Mouse (Mus musculus): ENCODE measurements around the gene Cul7. TPM values are rescaled to one million over a fixed set of nuclear protein-coding genes. Genes with fewer than 3 reads are reported as not detected.

Gene Cul7
- polyA plus RNA-seq, 1 experiment from 2014 or later = 62.2 TPM

DNA sequence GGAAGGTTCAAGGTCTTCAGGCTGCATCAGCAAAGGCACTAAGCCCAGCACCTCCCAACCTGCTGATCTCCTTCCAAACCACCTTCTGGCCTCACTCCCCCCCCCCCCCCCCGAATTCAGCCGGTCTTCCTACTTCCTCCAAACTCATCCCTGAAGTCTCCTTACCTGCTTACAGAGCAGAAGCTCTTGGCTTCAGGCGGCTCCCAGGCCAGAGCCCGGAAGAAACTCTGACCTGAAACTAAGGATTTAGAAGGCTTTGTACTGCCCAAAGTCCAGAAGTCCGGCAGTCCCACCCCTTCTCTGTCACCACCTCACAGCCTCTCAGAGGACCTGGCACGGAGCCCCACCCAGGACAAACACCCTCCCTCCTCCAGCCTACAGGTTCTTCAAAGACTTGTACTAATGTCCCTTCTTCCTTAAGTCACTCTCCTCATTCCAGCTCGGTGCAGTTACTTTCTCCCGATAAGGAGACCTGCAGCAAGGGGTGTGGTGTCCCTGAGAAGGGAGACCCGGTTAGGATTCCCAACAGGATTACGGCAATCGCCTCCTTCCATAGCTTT is 5.1 kb upstream of the Cul7 start:
- 9% methylated on average over 11 of the region's 11 CpGs for WGBS
- Histone ChIP-seq H3K9me3 (ENCODE audit: low read length) (no peaks in the 10 kb centered on the region), H3K27me3 (ENCODE audit: insufficient read depth, low read length) (no peaks in the 10 kb centered on the region), H3K4me3 (ENCODE audit: low read length) (peak overlapping the region; percentile 96), H3K27ac (ENCODE audit: low read length) (peak overlapping the region; percentile 81), H3K36me3 (ENCODE audit: insufficient read depth, low read length) (peaks cover 19% of the 10 kb centered on the region; the same call in 1 of the 2 replicates), H3K4me1 (ENCODE audit: insufficient read depth, low read length) (peaks cover 30% of the 10 kb centered on the region), H3K4me2 (replicated peaks; ENCODE audit: low read depth, low read length) (peak overlapping the region; percentile 98), H3K9ac (replicated peaks; ENCODE audit: low read length) (peak overlapping the region; percentile 83)
- ATAC-seq (ENCODE audit: low FRiP score, low TSS enrichment) = peak; percentile 35

DNA sequence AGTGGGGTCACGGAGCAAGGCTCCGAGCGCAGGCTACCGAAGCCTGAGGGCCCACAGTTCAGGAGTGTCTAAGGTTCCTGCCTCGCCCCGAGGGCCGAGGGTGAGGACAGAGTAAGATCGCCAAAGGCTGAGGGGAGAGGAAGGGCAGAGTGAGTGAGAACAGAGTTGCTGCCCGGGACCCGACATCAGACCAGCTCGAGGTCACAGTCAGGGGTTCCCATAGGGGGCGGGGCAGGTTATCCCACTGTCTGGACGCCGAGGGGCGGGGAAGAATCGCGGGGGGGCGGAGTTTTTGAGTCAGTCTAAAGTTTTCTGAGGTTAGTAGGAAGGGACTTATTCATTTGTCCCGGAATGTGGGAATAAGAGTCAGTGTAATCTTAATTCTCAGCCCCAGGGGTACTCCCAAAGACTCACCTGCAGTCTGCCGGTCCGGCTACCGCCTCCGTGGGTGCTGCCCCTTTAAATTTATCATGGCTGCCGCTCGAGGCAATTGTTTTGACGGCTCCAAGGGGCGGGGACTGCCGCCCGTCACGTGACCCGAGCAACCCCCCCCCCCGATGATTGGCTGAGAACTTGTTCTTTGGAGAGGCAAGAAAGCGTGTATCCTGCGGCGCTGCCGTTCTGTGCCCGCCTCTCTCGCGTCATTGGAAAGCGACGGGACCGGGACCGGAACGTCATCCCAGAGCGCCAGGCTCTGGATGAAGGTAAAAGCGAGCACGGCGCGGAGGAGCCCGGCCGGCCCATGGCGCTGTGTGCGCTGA is 4.4 kb upstream of the Cul7 start, which contains the start of the genes Klc4 and Mrpl2:
TSS of gene Klc4 (minus strand) at position 462 of the 761 bp plus-strand sequence.
TSS of gene Mrpl2 (plus strand) at position 669 of the 761 bp plus-strand sequence.
- H3K27me3 ChIP-seq (ENCODE audit: insufficient read depth, low read length) = no peaks in the 10 kb centered on the region
- peak within 1 kb of the TSS; percentile 98 for H3K4me2 ChIP-seq (replicated peaks; ENCODE audit: low read depth, low read length)
- peak; percentile 57 for ATAC-seq (ENCODE audit: low FRiP score, low TSS enrichment)
- H3K36me3 ChIP-seq (ENCODE audit: insufficient read depth, low read length) = peaks cover 19% of the 10 kb centered on the region; the same call in 1 of the 2 replicates
- peak within 1 kb of the TSS; percentile 89 for H3K9ac ChIP-seq (replicated peaks; ENCODE audit: low read length)
- H3K27ac ChIP-seq (ENCODE audit: low read length) = peak within 1 kb of the TSS; percentile 88
- no peaks in the 10 kb centered on the region for H3K9me3 ChIP-seq (ENCODE audit: low read length)
- peak within 1 kb of the TSS; percentile 96 for H3K4me3 ChIP-seq (ENCODE audit: low read length)
- WGBS = under 1% methylated on average over 53 of the region's 53 CpGs
- peaks cover 31% of the 10 kb centered on the region for H3K4me1 ChIP-seq (ENCODE audit: insufficient read depth, low read length)

DNA sequence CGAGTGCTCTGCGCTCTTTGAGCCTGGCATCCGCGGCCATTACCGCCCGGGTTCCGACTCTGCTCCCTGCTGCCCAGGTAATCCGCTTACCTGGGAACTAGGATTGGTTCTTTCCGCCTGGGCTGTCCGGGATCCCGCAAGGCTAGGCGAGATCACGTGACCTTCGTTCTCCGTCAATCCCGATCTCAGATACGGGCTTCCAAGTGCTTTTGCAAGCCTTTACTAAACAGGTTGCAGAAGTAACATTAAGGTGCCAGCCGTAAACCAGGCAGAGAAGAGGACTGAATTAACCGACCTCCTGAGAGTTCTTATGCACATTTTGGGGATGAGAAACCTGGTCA is 3.8 kb upstream of the Cul7 start:
- peak overlapping the region; percentile 96 for H3K4me3 ChIP-seq (ENCODE audit: low read length)
- peak overlapping the region; percentile 88 for H3K4me2 ChIP-seq (replicated peaks; ENCODE audit: low read depth, low read length)
- peaks cover 19% of the 10 kb centered on the region; the same call in 1 of the 2 replicates for H3K36me3 ChIP-seq (ENCODE audit: insufficient read depth, low read length)
- 0% methylated on average over 19 of the region's 19 CpGs for WGBS
- H3K27ac ChIP-seq (ENCODE audit: low read length) = peak overlapping the region; percentile 88
- H3K27me3 ChIP-seq (ENCODE audit: insufficient read depth, low read length) = no peaks in the 10 kb centered on the region
- H3K9me3 ChIP-seq (ENCODE audit: low read length) = no peaks in the 10 kb centered on the region
- ATAC-seq (ENCODE audit: low FRiP score, low TSS enrichment) = no peak; the same call in 1 of the 2 replicates
- peak overlapping the region; percentile 89 for H3K9ac ChIP-seq (replicated peaks; ENCODE audit: low read length)
- H3K4me1 ChIP-seq (ENCODE audit: insufficient read depth, low read length) = peaks cover 36% of the 10 kb centered on the region

DNA sequence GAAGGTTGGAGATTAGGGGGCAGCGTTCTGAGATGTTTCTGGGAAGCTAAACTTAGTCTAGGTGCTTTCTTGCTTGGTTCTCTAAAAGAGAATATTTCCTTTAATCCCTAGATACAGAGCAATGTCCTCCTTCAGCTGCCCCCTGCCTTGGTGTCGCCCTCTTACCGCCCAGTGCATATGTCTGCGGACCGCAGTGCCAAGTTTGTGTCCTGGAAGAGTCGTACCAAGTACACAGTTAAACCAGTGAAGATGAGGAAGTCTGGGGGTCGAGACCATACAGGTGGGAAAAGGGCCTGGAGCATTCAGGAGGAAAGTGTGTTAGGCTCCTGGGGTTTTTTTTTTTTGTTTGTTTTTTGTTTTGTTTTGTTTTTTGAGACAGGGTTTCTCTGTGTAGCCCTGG is 2.9 kb upstream of the Cul7 start:
- Histone ChIP-seq H3K27ac (ENCODE audit: low read length) (no peak overlapping the region), H3K4me1 (ENCODE audit: insufficient read depth, low read length) (peaks cover 46% of the 10 kb centered on the region), H3K9ac (replicated peaks; ENCODE audit: low read length) (no peak overlapping the region), H3K36me3 (ENCODE audit: insufficient read depth, low read length) (peaks cover 12% of the 10 kb centered on the region; the same call in 1 of the 2 replicates), H3K9me3 (ENCODE audit: low read length) (no peaks in the 10 kb centered on the region), H3K4me3 (ENCODE audit: low read length) (no peak overlapping the region), H3K4me2 (replicated peaks; ENCODE audit: low read depth, low read length) (no peak overlapping the region), H3K27me3 (ENCODE audit: insufficient read depth, low read length) (no peaks in the 10 kb centered on the region)
- whole genome bisulfite sequencing = 95% methylated on average over 7 of the region's 7 CpGs
- ATAC-seq (ENCODE audit: low FRiP score, low TSS enrichment) = no peak

DNA sequence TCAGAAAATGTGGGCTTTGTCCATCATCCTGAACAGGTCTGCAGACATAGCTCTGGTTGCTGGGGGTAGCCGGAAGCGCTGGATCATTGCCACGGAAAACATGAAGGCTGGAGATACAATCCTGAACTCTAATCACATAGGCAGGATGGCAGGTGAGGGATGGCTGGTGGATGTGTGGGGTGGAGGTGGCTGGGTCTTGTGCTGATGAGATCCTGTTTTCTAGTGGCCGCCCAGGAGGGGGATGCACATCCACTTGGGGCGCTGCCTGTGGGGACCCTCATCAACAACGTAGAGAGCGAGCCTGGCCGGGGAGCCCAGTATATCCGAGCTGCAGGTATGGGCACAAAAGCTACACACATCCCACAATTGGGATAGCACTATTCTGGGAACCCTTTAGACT is 1.7 kb upstream of the Cul7 start:
- Histone ChIP-seq H3K4me1 (ENCODE audit: insufficient read depth, low read length) (peaks cover 56% of the 10 kb centered on the region), H3K27me3 (ENCODE audit: insufficient read depth, low read length) (no peaks in the 10 kb centered on the region)

DNA sequence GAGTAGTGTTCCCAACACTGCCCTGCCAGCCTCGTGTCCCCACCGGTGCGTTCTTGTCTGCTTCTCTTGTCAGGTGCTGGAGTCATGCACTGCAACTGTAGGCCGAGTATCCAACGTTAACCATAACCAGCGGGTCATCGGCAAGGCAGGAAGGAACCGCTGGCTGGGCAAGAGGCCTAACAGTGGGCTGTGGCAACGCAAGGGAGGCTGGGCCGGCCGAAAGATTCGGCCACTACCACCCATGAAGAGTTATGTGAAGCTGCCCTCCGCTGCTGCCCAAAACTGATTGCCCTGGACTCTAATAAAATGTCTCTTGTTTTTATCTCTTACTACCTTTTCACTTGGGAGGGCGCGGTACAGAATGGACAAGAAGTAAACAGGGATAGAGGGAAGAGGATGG is 326 bp upstream of the Cul7 start:
- H3K27me3 ChIP-seq (ENCODE audit: insufficient read depth, low read length) = no peaks in the 10 kb centered on the region
- peak overlapping the region; percentile 88 for H3K4me2 ChIP-seq (replicated peaks; ENCODE audit: low read depth, low read length)
- peak overlapping the region; percentile 84 for H3K4me3 ChIP-seq (ENCODE audit: low read length)
- H3K4me1 ChIP-seq (ENCODE audit: insufficient read depth, low read length) = peaks cover 50% of the 10 kb centered on the region
- no peaks in the 10 kb centered on the region for H3K9me3 ChIP-seq (ENCODE audit: low read length)
- H3K27ac ChIP-seq (ENCODE audit: low read length) = peak overlapping the region; percentile 99
- peak overlapping the region; percentile 92 for H3K9ac ChIP-seq (replicated peaks; ENCODE audit: low read length)
- 23% methylated on average over 15 of the region's 15 CpGs for WGBS
- H3K36me3 ChIP-seq (ENCODE audit: insufficient read depth, low read length) = peaks cover 37% of the 10 kb centered on the region
- no peak for ATAC-seq (ENCODE audit: low FRiP score, low TSS enrichment)

More for the DNA sequence above, 1.7 kb upstream of the Cul7 start:
- H3K9me3 ChIP-seq (ENCODE audit: low read length) = no peaks in the 10 kb centered on the region
- H3K4me2 ChIP-seq (replicated peaks; ENCODE audit: low read depth, low read length) = no peak overlapping the region
- WGBS = 94% methylated on average over 9 of the region's 9 CpGs
- peaks cover 23% of the 10 kb centered on the region for H3K36me3 ChIP-seq (ENCODE audit: insufficient read depth, low read length)
- no peak overlapping the region for H3K4me3 ChIP-seq (ENCODE audit: low read length)
- H3K9ac ChIP-seq (replicated peaks; ENCODE audit: low read length) = no peak overlapping the region
- ATAC-seq (ENCODE audit: low FRiP score, low TSS enrichment) = no peak
- no peak overlapping the region for H3K27ac ChIP-seq (ENCODE audit: low read length)

DNA sequence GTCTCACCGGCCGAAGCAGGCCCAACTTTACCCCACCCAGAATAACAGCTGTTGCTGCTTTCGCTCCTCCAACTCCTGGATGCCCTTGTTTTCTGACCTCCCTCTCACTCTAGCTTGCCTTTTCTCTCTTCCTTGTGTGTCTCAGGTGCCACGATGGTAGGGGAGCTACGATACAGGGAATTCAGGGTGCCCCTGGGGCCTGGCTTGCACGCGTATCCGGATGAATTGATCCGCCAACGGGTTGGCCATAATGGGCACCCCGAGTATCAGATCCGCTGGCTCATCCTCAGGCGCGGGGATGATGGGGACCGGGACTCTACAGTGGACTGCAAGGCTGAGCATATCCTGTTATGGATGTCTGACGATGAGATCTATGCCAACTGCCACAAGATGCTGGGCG is 1.2 kb downstream of the Cul7 start:
- peak overlapping the region; percentile 99 for H3K27ac ChIP-seq (ENCODE audit: low read length)
- 62% methylated on average over 17 of the region's 17 CpGs for WGBS
- H3K36me3 ChIP-seq (ENCODE audit: insufficient read depth, low read length) = peaks cover 49% of the 10 kb centered on the region

DNA sequence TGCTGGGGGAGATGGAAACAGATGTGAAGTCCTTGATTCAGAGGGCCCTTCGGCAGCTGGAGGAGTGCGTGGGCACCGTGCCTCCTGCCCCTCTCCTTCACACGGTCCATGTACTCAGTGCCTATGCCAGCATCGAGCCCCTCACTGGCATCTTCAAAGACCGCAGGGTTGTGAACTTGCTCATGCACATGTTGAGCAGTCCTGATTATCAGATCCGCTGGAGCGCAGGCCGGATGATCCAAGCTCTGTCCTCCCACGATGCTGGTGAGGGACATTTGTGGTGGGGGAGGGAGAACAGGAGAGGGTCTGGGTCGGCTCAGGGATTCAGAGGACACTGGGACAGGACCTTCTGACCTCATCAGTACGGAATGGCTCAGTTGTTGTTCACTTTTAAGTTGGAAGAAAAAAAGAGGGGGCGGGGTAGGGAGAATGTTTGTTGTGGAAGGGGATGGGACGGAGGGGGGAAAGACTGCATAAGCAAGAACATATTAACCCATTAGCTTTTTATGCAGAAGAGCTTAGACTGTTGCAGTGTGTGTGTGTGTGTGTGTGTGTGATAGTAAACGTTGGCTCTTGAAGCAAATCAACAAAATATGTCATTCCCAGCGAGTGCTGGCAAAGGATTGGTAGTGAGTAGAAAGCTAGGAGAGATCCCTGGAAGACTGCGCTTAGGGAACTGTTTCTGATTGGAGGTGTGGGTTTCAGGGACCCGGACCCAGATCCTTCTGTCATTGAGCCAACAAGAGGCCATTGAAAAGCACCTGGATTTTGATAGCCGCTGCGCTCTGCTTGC is 1.8 kb downstream of the Cul7 start:
- peak overlapping the region; percentile 92 for H3K9ac ChIP-seq (replicated peaks; ENCODE audit: low read length)
- H3K27me3 ChIP-seq (ENCODE audit: insufficient read depth, low read length) = no peaks in the 10 kb centered on the region
- peak overlapping the region; percentile 84 for H3K4me3 ChIP-seq (ENCODE audit: low read length)
- WGBS = 58% methylated on average over 20 of the region's 20 CpGs
- H3K27ac ChIP-seq (ENCODE audit: low read length) = no peak overlapping the region; the same call in 1 of the 2 replicates
- H3K36me3 ChIP-seq (ENCODE audit: insufficient read depth, low read length) = peaks cover 54% of the 10 kb centered on the region
- H3K9me3 ChIP-seq (ENCODE audit: low read length) = no peaks in the 10 kb centered on the region
- peaks cover 47% of the 10 kb centered on the region for H3K4me1 ChIP-seq (ENCODE audit: insufficient read depth, low read length)
- no peak for ATAC-seq (ENCODE audit: low FRiP score, low TSS enrichment)
- H3K4me2 ChIP-seq (replicated peaks; ENCODE audit: low read depth, low read length) = peak overlapping the region; percentile 88

More for the DNA sequence above, 1.2 kb downstream of the Cul7 start:
- no peaks in the 10 kb centered on the region for H3K9me3 ChIP-seq (ENCODE audit: low read length)
- H3K4me2 ChIP-seq (replicated peaks; ENCODE audit: low read depth, low read length) = peak overlapping the region; percentile 88
- H3K9ac ChIP-seq (replicated peaks; ENCODE audit: low read length) = peak overlapping the region; percentile 92
- no peak for ATAC-seq (ENCODE audit: low FRiP score, low TSS enrichment)
- peaks cover 52% of the 10 kb centered on the region for H3K4me1 ChIP-seq (ENCODE audit: insufficient read depth, low read length)
- no peaks in the 10 kb centered on the region for H3K27me3 ChIP-seq (ENCODE audit: insufficient read depth, low read length)
- peak overlapping the region; percentile 84 for H3K4me3 ChIP-seq (ENCODE audit: low read length)

DNA sequence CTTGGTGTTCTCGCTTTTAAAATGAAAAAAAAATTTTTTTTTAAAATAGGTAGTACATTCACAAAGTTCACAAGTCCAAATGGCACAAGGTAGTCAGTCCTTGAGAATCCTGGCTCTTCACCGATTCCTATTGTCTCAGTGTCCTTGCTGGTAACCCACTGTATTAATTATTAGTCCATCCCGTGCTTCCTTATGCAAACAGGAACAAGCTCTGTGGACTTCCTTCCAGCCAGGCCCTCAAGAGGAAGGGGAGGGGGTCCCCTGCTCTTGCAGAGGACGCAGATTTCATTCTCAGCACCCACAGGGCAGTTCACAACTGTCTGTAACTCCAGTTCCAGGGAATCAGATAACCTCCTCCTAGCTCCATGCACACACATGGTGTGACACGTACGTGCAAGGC is 5.9 kb downstream of the Cul7 start:
- 54% methylated on average over 6 of the region's 6 CpGs for WGBS
- Histone ChIP-seq H3K9me3 (ENCODE audit: low read length) (no peaks in the 10 kb centered on the region), H3K4me3 (ENCODE audit: low read length) (no peak overlapping the region), H3K27me3 (ENCODE audit: insufficient read depth, low read length) (no peaks in the 10 kb centered on the region), H3K9ac (replicated peaks; ENCODE audit: low read length) (no peak overlapping the region), H3K27ac (ENCODE audit: low read length) (0 out of 2 replicates have a peak overlapping the region, but pooled peaks have one; percentile 38), H3K36me3 (ENCODE audit: insufficient read depth, low read length) (peaks cover 81% of the 10 kb centered on the region), H3K4me2 (replicated peaks; ENCODE audit: low read depth, low read length) (no peak overlapping the region), H3K4me1 (ENCODE audit: insufficient read depth, low read length) (peaks cover 33% of the 10 kb centered on the region)
- ATAC-seq (ENCODE audit: low FRiP score, low TSS enrichment) = no peak

Data from kidney, embryonic 16.5 days (tissue).